Mouse (Mus musculus) CH12F3 (cell line): ENCODE results near the gene Sgcb.
"Not testable (repeated sequence)": the region's sequence is repeated elsewhere in the genome, so short reads cannot be mapped to it uniquely, and the experiment has no call there.

Experiments used
- in situ Hi-C: fragments of 300-500 bp; cut with MboI; formaldehyde crosslinking; loops from 2 replicates; pipeline ENCODE4 v1.14.3; 2020; ENCODE audit warnings: low sequenced_read_pairs

Sgcb gene

GRCm38 (mm10) chr5:73585212-73586115 lies 62.1 kb downstream of the Sgcb start:
- in situ Hi-C loops: no loop called here

DNA sequence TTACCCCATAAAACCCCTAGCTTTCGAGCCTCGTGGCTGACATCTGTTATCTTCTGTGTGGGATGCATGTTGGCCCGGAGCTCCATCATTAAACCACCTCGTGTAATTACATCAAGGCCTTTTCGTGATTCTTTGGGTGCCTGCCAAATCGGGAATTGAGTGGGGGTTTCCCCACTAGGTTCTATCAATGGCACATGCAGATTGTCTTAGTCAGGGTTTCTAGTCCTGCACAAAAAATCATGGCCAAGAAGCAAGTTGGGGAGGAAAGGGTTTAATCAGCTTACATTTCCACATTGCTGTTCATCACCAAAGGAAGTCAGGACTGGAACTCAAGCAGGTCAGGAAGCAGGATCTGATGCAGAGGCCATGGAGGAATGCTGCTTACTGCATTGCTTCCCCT lies 63.6 kb downstream of the Sgcb start:
- in situ Hi-C loops: not testable (repeated sequence)
